Mouse (Mus musculus): Measurements from ENCODE around the gene Polr2l. TPM values are rescaled to one million over a fixed set of nuclear protein-coding genes. Genes with fewer than 3 reads are reported as not detected.
"Not testable (repeated sequence)": the region's sequence is repeated elsewhere in the genome, so short reads cannot be mapped to it uniquely, and the experiment has no call there.

The Polr2l gene
- polyA plus RNA-seq, 1 experiment from 2014 or later: 73.5 TPM

DNA sequence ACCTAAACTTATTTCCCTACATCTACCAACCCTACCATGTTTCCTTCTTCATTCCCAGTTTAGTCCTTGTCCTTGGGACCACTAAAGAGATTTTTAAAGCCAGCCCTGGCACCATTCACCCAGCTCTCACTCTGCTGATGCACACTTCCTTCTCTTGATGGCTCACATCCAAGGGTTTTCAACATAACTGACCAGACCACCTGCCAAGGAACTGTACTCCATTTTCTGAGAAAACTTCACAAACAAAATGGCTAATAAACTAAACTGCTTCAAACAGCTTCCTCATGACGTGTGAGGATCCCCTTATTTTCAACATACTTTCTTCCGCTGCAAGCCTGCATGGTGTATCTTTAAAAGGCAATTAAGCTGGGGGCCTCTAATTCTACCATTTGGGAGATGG, 21.3 kb downstream of the Polr2l start:
- no peak for DNase-seq (ENCODE audit: low spot score)

DNA sequence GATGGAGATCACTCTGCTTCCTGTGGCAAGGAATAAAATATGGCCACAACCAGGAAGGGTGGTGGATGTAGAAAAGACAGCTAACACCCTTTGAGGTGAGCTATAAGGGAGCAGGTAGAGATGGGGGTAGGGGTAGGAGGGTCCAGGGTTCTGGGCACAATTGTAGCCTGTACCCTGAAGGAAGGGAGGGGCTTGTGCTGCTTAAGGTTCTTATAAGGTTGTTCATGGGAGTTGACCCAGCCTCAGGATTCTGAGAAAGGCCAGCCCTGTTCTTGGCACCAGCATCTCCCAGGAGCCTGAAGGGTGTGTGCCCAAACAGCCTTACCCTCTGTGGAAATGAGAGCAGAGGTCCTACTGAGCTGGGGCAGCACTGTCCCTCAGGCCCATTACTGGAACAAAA, 23.0 kb downstream of the Polr2l start:
- no peak for DNase-seq (ENCODE audit: low spot score)

DNA sequence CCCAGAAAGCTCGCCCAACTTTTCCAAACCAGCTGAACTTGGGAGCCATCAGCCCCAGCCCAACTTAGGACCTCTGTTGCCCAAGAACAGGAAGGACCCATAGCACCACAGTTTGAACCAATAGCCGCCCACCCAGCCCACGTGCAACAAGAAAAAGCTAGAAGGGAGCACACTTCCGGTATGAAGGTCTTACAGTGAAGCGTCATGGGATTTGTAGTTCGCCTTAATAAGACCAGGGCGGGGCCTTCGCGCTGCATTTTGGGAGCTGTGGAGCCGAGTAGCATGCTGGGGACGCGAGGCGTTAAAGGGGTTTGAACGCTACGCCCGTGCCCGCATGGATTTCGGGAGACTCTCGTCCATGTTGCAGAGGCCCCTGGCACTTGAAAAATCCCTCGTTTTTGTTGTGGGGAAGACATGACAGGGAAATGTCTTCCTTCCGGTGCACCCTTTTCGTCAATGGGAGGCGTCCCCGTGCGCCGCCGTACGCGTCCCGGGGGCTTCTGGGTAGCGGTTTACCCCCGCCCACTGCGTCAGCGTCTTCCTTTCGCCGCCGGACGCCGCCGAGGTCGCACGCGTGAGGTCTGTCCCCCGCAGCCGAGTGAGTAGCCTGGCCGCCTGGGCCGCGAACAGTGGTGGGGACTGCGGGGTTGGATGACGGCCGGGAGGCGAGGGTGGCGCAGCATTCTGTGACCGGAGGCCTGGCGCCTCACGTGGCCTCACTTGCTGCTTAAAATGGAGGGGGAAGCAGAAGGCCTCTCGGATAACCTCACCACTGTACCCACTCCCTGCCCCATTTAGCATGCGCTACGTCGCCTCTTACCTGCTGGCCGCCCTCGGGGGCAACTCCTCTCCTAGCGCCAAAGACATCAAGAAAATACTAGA, 27.6 kb downstream of the Polr2l start, which contains the start of gene Rplp2:
Gene Rplp2 (plus strand): TSS at position 261 of the 882 bp plus-strand sequence.
- DNase-seq (ENCODE audit: low spot score): peak; percentile 94

DNA sequence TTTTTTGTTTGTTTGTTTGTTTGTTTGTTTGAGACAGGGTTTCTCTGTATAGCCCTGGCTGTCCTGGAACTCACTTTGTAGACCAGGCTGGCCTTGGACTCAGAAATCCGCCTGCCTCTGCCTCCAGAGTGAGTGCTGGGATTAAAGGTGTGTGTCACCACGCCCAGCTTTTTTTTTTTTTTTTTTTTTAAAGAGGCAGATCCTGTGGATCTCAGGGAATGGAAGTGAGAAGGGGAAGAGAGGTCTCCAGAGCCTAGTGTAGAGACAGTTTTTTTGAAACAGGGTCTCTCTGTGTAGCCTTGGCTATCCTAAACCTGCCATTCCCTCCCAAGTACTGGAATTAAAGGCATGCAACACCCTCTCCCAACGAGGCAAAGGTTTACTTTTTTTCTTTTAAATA, 28.6 kb downstream of the Polr2l start:
- not testable (repeated sequence) for DNase-seq (ENCODE audit: low spot score)

DNA sequence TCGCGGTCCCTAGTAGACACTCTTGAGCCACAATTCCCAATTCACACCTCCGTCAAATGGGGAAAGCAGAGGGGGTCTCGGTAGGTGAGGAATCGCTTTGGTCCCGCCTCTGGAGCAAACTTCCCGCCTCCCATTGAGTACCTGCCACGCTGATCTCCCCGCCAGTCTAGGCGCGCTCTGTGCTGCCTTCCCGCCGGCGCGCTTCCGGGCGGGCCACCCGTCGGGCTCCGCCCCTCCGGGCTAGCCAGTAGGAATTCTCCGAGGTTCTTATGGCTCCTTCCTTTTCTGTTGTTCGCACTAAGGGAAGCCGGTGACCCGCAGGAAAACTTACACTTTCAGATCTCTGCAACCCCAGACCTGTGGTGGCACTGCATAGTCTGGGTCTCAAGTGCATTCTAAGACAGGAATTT, 31.1 kb downstream of the Polr2l start, which contains the start of gene Pidd1:
Gene Pidd1 (minus strand): TSS at position 198 of the 410 bp plus-strand sequence.
- peak; percentile 67 for DNase-seq (ENCODE audit: low spot score)

DNA sequence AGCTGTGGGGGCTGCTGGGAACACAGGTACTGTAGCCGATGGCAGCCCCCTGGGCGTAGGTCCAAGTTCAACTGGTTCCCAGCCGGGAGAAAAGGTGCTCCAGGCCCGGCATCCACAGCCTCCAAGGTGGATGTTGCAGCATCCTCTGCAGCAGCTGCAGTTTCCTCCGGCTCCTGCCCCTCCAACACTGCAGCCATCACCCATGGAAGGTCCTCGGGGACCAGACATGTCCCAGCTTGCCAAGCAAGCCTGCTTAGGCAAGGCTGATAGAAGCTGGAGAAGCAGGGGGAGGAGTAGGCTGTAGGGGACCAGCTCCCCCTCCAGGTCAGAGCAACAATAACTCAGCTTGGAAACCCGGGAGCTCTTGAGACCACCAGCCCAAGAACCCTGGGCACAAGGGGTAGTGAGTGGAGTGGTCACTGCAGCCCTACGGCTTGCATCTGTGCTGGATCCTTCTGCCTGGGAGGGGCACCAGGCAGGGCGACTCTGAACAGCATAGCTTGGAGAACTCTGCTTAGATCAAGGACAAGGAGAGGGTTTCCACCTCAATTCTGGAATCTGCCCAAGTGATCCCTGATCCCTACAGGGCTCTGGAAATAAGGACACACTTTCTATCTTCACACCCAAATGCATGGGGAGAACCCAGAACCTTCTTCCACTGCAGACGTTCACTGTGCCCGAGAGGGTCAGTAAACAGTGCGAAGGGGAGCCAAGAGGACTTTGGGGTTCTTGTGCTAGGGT, 31.7 kb downstream of the Polr2l start:
- peak; percentile 54 for DNase-seq (ENCODE audit: low spot score)

DNA sequence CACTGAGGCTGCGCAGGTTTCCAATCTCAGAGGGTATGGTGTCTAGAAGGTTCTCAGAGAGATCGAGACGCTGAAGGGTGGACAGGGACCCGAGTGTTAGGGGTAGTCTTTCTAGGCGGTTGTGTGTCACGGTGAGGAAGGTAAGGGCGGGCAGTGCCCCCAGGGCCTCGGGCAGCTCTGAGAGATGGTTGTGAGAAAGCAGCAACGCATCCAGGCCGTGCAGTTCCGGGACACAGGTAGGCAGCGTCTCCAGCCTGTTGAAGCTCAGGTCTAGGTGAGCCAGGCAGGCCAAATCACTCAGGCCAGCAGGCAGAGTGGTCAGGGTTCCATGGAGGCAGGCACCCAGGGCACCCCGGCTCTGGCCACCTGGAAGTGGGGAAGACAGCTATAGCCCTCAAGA, 32.7 kb downstream of the Polr2l start:
- no peak for DNase-seq (ENCODE audit: low spot score)

DNA sequence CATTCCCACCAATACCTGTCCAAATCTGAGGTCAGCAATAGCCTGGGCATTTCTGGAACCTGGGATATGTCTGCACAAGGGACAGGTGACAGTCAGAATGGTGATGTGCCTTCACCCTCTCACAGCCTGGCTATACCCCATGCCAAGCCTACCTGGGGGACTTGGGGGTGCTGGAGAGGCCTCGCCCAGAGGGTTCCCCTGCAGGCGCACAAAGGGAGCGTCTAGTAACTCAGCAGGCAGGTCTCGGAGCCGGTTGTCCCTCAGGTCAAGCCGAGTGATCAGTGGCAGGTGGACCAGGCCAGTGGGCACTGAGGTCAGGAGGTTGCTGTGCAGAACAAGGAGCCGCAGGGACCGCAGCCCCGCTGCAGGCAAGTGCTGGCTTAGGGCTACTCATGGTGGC, 33.5 kb downstream of the Polr2l start:
- DNase-seq (ENCODE audit: low spot score): no peak

DNA sequence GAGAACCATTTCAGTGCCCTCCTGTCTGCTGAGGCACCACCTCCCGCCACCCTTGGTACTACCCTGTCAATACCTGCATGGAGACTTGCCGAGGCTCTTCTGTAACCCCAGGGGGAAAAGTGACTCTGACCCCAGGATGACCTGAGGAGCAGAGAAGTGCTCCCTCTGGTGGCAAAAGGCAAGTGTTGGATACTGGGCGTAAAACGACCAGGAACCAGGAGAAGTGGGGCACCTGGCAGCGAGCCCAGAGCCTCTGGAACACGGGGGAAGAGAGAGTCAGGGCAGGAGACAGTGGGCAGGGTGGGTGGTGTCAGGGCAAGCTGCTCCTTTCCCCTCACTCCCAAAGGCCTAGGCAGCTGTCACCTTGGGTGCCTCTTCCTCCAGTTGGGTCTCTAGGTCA, 34.3 kb downstream of the Polr2l start:
- DNase-seq (ENCODE audit: low spot score): peak; percentile 57

DNA sequence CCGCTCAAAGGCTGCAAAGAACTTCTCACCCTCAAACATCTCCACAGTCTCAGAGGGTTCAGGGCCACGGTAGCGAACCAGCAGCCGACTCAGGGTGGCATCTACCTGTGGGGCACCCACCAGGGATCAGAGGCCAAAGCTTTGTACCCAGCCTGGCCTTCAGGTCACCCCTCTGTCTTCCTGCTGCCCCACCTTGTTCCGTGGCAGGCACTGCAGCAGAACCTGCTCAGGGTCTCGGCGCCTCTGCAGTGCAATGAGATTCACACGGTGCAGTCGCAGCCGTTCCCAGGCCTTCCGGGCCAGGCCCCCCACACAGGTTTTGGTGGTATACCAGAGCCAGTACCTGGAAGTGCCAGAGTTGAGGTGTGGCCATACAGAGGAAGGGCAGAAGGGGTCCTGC, 35.1 kb downstream of the Polr2l start:
- DNase-seq (ENCODE audit: low spot score): no peak

DNA sequence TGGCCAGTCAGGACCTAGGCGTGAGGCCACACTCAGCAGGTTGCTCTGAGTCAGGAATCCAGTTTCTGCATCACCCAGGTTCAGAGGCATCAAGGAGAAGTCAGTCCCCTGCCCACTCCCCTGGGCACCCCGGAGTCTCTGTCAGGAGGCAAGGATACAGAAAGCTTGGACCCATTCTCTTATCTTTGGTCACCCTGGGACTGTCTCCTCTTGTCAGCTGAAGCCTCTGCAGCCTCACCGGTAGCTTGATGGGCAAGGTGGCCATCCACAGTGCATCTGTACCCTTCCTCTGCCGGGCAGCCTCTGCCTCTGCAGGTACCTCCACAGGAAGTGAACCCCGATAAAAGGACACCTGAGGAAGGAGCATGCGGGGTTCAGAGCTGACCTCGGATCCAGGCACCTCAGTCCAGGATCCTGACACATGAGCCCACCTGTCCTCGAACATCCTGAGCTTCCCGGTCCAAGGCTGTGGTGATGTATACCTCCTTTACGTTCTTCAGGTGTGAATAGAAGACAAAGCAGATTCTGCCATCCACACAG, 35.7 kb downstream of the Polr2l start:
- DNase-seq (ENCODE audit: low spot score): no peak

DNA sequence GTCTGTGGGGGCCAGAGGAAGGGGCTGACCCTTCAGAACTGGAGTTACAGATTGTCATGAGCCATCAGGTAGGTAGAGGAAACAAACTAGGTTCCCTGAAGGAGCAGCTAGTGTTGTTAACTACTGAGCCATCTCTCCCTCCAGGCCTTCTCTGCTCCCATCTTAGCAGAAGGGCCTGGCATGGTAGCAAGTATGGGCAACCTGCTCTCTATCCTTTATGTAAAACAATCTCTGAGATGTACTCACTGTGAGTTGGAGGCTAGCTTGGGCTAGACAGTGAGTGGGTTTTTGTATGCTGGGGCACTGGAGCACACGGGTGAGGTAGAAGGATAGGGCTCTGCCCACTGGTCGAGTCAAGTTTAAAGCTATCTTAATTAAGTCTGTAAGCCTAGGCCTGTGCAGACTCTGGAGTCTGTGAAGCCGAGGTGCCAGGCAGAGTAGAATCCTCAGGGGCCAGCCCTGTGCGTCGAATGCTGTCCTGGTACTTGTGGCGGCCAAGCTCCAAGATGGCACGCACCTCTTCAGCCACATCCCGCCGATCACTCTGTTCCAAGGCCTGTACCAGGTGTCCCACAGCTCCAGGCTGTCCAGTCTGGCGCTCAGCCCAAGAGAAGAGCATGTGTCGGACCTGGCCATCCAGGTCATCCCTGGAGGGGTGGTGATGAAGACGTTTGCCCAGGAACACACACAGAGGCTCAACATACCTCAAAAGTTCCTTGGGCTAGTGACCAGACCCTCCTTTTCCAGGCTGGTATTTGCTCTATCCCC, 36.5 kb downstream of the Polr2l start:
- no peak for DNase-seq (ENCODE audit: low spot score)

DNA sequence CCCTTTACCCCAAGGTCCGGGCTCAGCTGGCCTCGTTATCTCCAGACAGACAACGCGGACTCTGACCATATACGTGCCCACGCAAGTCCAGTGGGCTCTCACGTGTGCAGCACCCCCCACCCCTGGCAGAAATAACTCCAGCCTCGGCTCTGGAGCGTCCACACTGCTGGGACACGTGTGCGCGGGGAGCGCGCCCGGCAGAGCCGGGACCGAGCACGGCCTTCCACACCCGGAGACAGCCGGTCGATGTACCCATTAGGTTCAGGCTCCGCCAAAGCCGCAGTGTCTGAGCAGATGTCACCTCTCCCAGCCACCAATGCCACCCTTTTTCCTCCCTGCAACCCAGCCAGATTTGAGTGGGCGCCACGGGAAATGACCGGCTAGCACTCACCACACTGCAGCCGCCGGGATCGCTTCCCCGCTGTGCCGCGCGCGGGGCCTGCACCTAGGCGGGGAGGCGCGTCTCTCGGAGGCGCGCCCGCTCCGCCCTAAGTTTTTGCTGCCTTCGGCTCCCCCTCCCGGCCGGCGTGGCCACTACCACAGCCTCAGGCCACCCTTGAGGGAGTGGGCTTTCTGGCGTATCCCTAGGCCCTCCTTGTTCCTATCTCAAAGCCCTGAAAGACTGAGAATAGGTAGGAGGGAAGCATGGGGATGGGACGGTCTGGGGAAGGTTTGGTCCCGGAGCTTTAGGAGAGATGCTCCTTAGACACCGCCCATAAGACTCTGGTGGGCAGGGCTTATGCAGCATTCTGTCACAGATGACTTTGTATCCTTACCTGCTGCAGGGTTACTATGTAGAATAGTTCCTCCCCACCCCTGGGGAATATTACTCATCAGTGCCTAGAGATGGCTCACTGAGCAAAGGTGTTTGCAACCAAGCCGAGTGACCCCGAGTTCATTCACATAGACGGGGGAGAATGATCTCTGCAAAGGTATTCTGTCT, 37.5 kb downstream of the Polr2l start, which contains the start of gene Slc25a22:
Gene Slc25a22 (minus strand): TSS at position 715 of the 943 bp plus-strand sequence.
- DNase-seq (ENCODE audit: low spot score): peak; percentile 85

DNA sequence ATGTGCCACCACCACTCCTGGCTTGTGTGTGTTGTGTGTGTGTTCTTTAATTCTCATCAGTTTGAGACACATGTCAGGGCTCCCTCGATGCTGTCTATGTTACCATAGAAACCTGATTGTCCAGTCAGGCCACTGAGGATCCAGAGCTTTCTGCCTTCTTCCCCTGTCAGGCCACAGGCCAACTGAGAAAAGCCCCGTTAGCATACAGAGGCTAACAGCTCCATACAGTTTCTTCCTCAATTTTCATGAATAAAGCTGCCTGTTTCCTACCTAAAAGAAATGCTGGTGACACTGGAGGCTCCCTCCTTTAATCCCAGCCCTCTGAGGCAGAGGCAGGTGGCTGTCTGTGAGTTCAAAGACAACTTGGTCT, 38.4 kb downstream of the Polr2l start:
- no peak for DNase-seq (ENCODE audit: low spot score)

DNA sequence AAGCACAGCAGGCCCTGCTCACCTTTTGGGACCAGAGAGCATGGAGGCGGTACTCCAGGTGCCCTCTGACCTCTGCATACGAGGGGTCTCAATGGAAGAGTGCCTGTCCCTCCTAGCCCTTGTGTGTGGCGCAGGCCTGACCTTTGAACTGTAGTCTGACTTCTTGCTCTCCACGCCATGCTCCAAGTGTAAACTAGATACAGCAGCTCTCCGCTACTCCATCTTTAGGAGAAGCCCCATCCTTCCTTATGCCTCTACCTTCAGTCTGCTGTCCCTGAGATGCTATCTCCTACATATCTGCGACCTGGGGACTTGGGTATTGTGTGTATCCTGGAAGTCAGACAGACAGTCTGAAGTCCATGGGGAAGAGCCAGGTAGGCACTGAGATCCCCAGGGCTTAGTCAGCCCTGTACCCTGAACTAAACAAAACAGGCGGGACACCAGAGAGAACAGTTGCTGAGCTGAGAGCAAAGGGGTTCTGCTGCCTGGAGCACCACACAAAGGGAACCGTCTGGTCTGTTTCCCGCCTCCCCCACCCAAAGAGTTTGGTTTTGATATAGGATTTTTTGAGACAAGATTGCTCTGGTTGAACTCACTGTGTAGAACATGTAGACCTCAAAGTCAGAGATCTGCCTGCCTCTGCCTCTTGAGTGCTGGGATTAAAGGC, 38.9 kb downstream of the Polr2l start:
- no peak for DNase-seq (ENCODE audit: low spot score)

DNA sequence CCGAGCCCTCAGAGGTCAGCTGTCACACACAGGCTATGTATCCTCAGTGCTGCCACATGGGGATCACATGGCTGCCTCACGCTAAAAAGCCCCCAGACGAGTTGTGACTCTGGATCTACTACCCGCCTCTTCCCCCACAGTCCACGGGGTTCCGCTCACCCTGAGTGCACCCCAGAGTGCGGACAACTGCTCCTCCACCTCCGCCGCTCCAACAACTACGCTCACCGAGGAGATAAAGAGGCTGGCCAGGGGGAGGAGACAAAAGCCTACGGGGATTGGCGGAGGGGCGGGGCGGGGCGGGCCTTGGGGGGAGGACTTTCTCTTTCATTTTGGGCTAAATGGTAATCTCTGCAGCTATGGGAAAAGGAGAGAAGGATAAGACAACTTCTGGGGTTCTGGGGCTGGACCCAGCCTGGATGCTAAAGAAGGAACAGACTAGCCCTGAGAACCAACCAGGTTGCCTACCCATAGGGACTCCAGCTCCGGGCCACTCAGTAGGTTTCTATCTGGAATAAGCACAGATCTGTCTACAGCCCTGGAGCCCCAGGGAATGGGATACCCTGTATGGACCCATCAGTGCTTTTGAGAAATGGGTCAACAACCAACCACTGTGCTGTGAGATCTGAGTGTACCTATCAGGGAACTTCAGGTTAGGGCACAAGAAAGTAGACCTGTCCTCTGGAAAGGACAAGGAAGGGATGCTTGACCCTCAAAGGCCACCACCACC, 39.6 kb downstream of the Polr2l start:
- DNase-seq (ENCODE audit: low spot score): peak; percentile 67

DNA sequence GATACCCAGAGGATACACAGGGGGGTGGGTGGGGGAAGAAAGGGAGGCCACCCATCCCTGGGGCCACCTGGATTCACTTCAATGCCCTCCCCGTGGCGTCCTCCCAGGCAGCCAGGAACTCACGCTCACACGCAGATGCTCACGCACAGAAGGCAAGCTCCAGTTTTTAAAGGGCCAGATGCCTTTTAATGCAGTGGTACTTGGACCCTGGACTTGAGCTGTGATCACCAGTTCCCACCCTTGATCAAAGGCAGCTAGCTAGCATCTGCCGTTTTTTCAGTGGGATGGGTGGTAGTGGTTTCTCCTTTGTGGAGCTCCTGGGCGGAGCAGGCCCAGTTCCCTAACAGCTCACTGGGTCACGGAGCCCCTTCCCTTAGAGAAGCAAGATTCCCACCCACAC, 40.5 kb downstream of the Polr2l start:
- DNase-seq (ENCODE audit: low spot score): peak; percentile 59

DNA sequence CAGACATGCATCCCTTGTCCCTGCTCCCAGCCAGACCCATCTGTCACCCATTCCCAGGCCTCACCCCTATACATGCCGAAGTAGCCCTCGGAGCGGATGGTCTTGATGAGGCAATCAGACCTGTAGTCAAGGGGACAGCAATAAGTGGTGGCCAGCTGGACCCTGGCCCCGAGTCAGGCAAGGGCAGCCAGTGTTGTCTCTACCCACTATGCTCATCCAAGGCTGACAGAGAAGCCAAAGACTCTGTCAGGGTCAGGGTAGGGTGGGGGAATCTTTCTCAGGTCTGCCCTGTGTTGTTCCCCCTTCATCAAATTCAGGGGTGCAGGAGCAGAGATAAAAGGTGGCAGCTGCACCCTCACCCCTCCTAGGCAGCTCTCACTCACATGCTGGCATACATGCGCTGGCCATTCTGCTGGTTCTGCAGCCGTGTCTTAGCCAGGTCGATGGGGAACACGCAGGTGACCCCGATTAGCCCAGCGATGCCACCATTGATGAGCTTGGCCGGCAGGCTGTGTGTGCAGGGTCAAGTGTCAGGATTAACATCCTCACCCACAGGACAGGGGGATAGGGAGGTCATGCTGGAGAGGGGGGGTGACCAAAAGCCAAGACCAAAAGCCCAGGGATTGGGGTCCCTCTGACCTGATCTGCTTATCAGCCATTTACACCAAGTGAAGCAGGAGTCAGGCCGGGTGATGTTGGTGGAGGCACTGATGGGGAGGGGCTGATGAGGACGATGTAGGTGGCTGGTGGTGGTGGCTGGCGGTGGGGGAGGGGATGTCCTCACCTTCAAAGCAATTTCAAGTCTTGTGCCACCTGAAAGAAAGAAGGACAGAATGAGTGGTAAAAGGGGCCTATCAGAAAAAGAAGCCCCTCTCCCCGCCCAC, 41.2 kb downstream of the Polr2l start:
- DNase-seq (ENCODE audit: low spot score): no peak
